Mouse (Mus musculus) ZHBTc4 (cell line): ENCODE results near the gene Nptx1.
A peak's percentile ranks its signal among the peaks of the same experiment; 100 is the strongest.

Experiments
- DNase-seq: peaks from one replicate; pipeline ENCODE4 v3.0.0-alpha.2; 2011; ENCODE audit warnings: low read depth, low spot score

The Nptx1 gene

DNA sequence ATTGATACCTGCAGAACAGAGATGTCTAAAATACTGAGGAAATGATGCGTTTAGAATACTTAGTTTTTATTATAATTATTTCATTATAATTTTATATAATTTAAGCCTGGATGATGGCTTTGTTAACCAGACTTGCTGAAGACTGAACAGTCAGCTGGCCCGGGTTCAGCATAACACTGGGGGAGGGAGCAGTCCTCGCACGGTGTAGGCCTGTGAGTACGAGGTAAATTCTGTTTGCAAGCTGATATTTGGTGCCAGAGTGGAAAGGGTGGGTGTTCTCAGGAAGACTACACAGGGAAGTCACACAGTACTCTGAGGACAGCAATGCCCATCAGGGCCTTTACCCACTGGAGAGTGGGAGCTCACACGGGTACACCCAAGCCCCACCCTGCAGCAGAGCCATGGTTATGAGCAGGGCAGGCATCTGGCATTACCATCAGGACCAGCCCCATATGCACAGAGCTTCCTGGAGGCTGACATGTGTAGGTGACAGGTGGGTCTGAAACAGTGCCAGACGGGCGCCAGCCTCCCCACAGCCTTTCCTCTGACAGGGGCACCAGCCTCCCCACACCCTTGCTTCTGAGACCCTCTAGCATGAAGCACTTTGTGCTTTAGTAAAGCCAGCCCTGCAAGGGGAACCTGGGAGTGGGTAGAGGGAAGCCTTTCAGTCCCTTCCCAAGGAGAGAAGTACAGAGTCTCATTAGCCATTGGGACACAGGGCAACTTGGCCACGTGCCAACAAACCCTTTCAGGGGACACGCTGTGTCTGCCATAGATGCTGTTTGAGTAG is 3.2 kb upstream of the Nptx1 start:
- no peak for DNase-seq

- DNase-seq, result peak; percentile 46
Observed at GRCm38 (mm10) chr11:119549371-119549811, 1.8 kb upstream of the Nptx1 start.

GRCm38 (mm10) chr11:119548741-119549370 is 1.3 kb upstream of the Nptx1 start:
- peak; percentile 45 for DNase-seq

DNA sequence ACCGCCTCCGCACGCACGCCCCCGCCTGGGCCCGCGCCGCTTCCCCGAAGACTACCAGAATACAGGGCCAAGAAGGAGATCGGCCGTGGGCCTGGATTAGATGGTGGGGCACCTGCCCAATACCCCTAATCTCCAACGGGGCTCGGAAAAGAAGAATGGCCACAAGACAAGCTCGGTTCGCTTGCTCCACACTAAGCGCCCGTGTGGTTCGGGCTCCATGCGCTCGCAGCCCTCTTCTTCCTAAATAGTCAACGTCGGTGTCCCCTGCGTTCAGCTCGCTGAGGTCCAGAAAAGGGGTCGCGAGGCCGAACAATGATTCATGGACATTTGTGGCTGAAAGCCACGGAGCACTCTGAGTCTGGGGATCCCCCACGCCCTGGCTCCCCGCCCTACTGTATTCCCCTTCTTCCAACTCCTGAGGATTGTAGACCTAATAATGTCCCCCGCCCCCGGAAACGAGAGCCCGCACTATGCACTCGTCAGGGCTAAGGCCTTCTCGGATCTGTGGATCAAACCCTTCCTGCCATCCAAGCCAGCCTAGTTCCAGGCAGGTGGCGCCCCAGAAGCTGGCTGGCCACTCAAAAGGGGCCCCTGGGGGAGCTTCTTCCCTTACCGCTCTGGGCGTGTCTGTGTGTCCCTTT is 518 bp upstream of the Nptx1 start:
- peak; percentile 52 for DNase-seq

- peak; percentile 55 for DNase-seq
Observed at GRCm38 (mm10) chr11:119546496-119547182, 914 bp downstream of the Nptx1 start.

- DNase-seq, result peak; percentile 48
Observed at GRCm38 (mm10) chr11:119545741-119546495, 1.6 kb downstream of the Nptx1 start.

DNA sequence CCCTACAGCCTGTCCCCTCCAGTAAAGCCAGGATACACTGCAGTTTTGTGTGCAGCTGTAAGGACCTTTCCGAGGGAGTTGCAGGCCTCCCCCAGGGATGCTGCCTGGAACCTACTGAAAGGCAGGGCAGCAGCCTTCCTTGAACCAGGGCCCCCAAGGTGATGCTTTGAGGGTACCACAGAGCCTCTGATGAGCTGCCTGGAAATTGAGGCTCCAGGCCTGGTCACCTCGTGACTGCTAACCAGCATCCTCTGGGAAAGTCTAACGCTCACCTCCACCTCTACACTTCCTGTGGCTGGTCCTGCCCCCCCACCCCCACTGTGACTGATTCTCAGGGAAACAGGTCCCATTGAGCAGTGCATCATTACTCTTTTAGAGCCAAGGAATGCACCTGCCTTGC is 2.3 kb downstream of the Nptx1 start:
- no peak for DNase-seq

- DNase-seq, result no peak
Observed at GRCm38 (mm10) chr11:119544518-119545105, 2.9 kb downstream of the Nptx1 start.

- no peak for DNase-seq
Observed at GRCm38 (mm10) chr11:119543816-119544517, 3.6 kb downstream of the Nptx1 start.

DNA sequence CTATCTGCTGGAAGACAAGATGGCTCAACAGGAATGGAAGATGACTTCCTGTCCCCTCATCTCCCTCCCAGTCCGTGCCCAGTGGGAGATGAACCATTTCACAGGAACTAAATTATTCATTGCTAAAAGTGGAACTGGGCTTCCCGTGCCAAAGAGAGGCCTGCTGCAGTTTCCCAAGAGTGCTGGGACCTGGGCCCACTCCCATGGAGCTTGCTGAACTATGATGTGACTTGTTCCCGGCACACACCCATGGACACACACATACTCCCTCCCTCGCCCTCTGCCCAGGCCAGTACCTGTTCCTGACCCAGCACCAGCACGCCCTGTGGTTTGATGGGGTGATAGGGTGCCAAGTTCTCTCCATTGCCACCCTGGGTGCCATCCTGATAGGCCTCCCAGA is 4.7 kb downstream of the Nptx1 start:
- DNase-seq, result no peak

GRCm38 (mm10) chr11:119542371-119542770 is 5.2 kb downstream of the Nptx1 start:
- no peak for DNase-seq

DNA sequence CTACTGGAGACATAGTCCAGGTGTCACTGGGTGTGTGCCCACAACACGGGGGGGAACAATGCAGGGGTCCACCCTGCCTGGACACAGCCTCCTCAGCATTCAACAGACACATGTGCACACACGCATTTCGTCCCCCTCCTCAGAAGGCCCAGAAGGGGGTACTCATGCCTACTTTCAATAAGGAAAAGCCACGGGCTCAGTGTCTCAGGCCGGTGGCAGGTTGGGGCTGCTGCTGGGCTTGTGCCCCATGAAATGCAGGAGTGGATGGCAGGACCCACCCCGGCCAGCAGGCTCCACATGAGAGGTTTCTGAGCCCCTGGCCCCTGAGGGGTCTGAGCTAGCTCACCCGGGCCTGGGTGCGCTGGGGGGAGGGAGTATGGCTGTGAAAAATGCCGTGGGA is 6.5 kb downstream of the Nptx1 start:
- no peak for DNase-seq

GRCm38 (mm10) chr11:119540560-119540959 is 7.0 kb downstream of the Nptx1 start:
- DNase-seq, result no peak

DNA sequence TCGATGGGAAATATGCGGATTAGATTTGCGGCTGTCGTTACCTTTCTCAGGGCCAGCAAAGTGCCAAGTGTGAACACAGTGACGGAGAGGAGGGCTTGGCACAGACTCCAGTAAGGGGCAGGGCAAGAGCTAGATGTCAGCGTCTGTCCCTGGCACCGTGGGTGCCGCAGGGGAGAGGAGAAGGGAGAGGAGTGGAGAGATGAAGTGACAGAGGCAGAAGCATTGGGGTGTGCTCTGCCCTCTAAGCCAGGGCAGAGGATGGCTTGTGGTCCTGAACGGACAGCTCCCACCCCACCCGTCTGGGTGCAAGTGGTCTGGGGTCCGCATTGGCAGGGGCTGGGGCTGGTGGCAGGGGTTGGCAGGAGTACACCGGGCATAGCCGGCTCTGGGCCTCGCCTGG is 7.6 kb downstream of the Nptx1 start:
- DNase-seq, result no peak

DNA sequence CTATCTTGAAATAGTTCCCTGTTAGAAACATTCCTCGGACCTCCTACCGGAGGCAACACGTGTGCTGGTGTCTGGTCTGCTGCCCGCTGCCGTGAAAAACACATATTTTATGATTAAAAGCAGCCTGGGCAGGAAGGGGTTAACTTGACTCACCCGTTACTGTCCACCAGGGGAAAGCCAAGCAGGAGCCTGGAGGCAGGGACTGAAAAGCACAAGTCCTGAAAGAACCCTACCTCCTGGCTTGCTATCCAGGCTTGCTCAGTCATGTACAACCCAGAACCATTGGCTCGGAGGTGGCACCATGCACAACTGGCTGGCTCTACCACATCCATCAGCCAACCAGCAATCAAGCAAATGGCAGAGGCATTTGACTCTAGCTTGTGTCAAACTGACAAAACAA is 13.8 kb downstream of the Nptx1 start:
- DNase-seq, result peak; percentile 19

- no peak for DNase-seq
Observed at GRCm38 (mm10) chr11:119532460-119532859, 15.1 kb downstream of the Nptx1 start.

DNA sequence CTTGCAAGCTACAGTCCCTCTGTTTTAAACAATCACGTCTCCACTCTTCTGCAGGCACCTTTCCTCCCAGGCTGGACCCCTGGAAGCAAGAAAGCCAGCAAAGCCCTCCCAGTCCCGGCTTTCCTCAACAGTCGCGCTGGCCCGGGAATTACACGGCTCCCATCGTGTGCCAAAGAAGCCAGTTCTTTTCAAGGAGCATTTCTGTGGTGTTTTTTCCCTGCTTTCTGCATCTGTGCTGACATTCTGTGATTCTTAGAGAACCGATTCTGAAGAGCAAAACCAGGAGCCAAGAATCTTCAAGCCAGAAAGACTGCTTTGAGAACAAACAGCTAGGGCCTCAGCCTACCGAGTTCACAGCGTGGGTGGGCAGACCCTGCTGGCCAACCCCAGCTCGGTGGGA is 18.6 kb downstream of the Nptx1 start:
- DNase-seq, result no peak

GRCm38 (mm10) chr11:119526068-119526966 is 21.2 kb downstream of the Nptx1 start:
- DNase-seq, result peak; percentile 71

- peak; percentile 97 for DNase-seq
Observed at GRCm38 (mm10) chr11:119524545-119524949, 23.0 kb downstream of the Nptx1 start.
